Mouse (Mus musculus): ENCODE data around the gene Cryba4. TPM values are rescaled to one million over a fixed set of nuclear protein-coding genes. Genes with fewer than 3 reads are reported as not detected.

Gene Cryba4
- polyA plus RNA-seq, 1 experiment from 2014 or later = 1.7 TPM

DNA sequence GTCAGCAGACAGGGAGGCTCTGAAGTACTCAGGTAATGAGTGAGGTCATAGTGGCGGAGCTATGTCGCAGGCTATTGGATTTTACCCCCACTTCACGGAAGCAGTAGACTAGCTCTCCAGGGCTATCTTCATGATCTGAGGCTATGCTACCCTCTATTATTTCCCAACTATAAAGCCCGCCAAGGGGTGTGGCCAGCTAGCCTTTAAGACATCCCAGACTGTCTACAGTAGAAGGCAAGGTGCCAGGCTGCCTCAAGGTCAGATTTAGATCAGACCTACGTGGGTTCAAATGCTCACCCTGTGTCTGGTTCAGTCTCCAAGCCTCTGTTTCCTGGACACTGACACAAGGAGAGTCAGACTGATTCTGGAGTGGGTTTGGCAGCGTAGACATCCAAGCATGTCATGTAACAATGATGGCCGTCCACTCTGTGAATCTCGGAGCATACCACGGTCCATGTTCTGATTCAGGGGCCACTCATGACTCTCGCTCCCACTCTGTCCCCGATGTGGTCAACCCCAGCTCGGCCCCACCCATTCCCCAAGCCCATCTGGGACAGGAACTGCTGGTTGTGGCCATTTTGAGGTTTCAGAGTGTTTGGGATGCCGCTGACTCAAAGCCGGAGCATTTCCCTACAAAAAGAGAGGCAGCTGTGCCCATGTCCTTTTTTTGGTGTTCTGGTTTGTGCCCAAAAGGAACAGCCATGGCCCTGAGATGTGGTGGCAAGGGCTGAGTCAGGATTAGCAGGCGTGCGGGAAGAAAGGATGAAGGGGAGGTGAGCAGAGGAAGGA, 7.7 kb upstream of the Cryba4 start:
- Histone ChIP-seq H3K4me1 (peaks cover 15% of the 10 kb centered on the region; the same call in 1 of the 2 replicates), H3K36me3 (no peaks in the 10 kb centered on the region), H3K9ac (replicated peaks) (no peak overlapping the region), H3K4me2 (no peak overlapping the region), H3K27me3 (replicated peaks) (no peaks in the 10 kb centered on the region), H3K27ac (replicated peaks) (no peak overlapping the region), H3K9me3 (replicated peaks) (no peaks in the 10 kb centered on the region), H3K4me3 (replicated peaks) (no peak overlapping the region)
- ATAC-seq (ENCODE audit: low FRiP score) = no peak
- 90% methylated on average over 16 of the region's 16 CpGs for WGBS

DNA sequence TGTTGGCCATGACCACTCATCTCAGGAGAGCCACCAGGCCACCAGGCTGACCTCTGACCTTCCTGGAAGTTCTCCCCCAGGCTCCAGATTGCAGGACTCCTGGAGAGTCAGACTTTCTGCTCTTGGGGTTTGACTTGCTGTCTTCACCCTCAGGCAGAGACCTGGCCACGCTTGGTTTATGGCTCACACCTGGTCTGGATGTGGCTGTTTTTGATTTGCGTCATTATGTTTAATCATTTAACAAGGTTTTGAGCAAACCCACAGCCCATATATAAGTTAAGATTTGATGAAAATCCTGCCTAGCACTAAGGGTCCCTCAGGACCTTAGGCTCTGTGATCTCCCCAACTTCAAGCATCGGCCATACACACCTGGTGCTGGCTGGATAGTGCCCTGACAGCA, 5.6 kb upstream of the Cryba4 start:
- 84% methylated on average over 3 of the region's 3 CpGs for WGBS

DNA sequence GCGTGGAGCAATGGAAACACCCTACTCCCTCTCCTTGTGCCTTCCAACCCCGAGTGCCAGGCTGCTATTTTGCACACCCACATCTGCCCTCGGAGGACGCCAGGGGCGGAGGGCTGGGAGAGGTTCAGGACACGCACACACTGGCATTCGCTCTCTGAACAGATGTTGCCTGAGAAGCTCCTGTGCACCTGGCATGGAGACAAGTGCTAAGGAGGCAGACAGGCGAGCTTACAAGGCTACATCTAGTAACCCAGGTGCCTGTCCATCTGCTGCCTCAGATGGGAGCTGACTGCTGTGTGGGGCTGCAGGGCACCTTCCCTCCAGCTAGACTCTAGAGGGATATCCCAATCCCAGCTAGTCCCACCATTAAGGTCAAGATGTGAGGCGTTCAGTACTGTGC, 4.1 kb upstream of the Cryba4 start:
- Histone ChIP-seq H3K27ac (replicated peaks) (no peak overlapping the region), H3K36me3 (no peaks in the 10 kb centered on the region), H3K4me2 (no peak overlapping the region), H3K4me1 (peaks cover 29% of the 10 kb centered on the region), H3K9ac (replicated peaks) (no peak overlapping the region), H3K27me3 (replicated peaks) (no peaks in the 10 kb centered on the region), H3K9me3 (replicated peaks) (no peaks in the 10 kb centered on the region), H3K4me3 (replicated peaks) (no peak overlapping the region)
- no peak for ATAC-seq (ENCODE audit: low FRiP score)
- 77% methylated on average over 9 of the region's 9 CpGs for WGBS

More for the DNA sequence above, 5.6 kb upstream of the Cryba4 start:
- no peak overlapping the region for H3K4me2 ChIP-seq
- H3K4me1 ChIP-seq = peaks cover 29% of the 10 kb centered on the region
- H3K27ac ChIP-seq (replicated peaks) = no peak overlapping the region
- no peak overlapping the region for H3K4me3 ChIP-seq (replicated peaks)
- H3K9me3 ChIP-seq (replicated peaks) = no peaks in the 10 kb centered on the region
- H3K36me3 ChIP-seq = no peaks in the 10 kb centered on the region
- H3K9ac ChIP-seq (replicated peaks) = no peak overlapping the region
- no peaks in the 10 kb centered on the region for H3K27me3 ChIP-seq (replicated peaks)
- ATAC-seq (ENCODE audit: low FRiP score) = no peak

GRCm38 (mm10) chr5:112255426-112255825, 3.1 kb upstream of the Cryba4 start, which contains the start of gene Crybb1:
TSS of gene Crybb1 (plus strand) at chr5:112255815.
- WGBS = 29% methylated on average over 3 of the region's 3 CpGs
- Histone ChIP-seq H3K9me3 (replicated peaks) (no peaks in the 10 kb centered on the region), H3K36me3 (no peaks in the 10 kb centered on the region), H3K4me2 (no peak within 1 kb of the TSS), H3K27ac (replicated peaks) (peak within 1 kb of the TSS; percentile 65; the same call in 1 of the 2 replicates), H3K4me1 (peaks cover 29% of the 10 kb centered on the region), H3K9ac (replicated peaks) (no peak within 1 kb of the TSS), H3K4me3 (replicated peaks) (no peak within 1 kb of the TSS), H3K27me3 (replicated peaks) (no peaks in the 10 kb centered on the region)
- no peak for ATAC-seq (ENCODE audit: low FRiP score)

- no peaks in the 10 kb centered on the region for H3K36me3 ChIP-seq
- H3K9me3 ChIP-seq (replicated peaks) = no peaks in the 10 kb centered on the region
- H3K4me1 ChIP-seq = peaks cover 29% of the 10 kb centered on the region
- H3K9ac ChIP-seq (replicated peaks) = no peak overlapping the region
- no peak for ATAC-seq (ENCODE audit: low FRiP score)
- H3K27ac ChIP-seq (replicated peaks) = 0 out of 2 replicates have a peak overlapping the region, but pooled peaks have one; percentile 6
- no peaks in the 10 kb centered on the region for H3K27me3 ChIP-seq (replicated peaks)
- WGBS = 48% methylated on average over 7 of the region's 7 CpGs
- no peak overlapping the region for H3K4me3 ChIP-seq (replicated peaks)
- H3K4me2 ChIP-seq = no peak overlapping the region
Measured at GRCm38 (mm10) chr5:112254282-112254806, 2.0 kb upstream of the Cryba4 start.

DNA sequence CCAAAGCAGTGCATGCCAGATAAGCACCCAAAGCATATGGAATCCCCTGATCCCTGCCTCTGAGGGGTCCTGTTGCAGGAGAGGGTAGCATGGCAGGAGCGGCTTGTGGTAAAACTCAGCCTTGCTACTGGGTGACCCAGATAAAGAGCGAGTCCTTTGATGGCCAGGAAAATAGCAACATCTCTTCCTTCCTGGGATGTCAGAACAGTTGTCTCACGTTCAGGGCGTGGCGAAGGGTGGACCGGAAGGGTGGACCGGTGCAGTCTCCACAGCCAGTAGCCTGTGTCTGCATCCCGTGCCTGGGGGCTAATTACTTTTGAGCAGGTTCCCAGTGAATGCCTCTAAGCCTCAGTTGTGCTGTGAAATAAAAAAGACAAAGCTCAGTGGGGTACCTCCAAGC, 851 bp upstream of the Cryba4 start:
- no peaks in the 10 kb centered on the region for H3K9me3 ChIP-seq (replicated peaks)
- no peak overlapping the region for H3K4me3 ChIP-seq (replicated peaks)
- no peaks in the 10 kb centered on the region for H3K36me3 ChIP-seq
- peaks cover 29% of the 10 kb centered on the region for H3K4me1 ChIP-seq
- ATAC-seq (ENCODE audit: low FRiP score) = no peak
- H3K27me3 ChIP-seq (replicated peaks) = no peaks in the 10 kb centered on the region
- H3K27ac ChIP-seq (replicated peaks) = no peak overlapping the region
- no peak overlapping the region for H3K9ac ChIP-seq (replicated peaks)
- no peak overlapping the region for H3K4me2 ChIP-seq
- WGBS = 33% methylated on average over 8 of the region's 8 CpGs

DNA sequence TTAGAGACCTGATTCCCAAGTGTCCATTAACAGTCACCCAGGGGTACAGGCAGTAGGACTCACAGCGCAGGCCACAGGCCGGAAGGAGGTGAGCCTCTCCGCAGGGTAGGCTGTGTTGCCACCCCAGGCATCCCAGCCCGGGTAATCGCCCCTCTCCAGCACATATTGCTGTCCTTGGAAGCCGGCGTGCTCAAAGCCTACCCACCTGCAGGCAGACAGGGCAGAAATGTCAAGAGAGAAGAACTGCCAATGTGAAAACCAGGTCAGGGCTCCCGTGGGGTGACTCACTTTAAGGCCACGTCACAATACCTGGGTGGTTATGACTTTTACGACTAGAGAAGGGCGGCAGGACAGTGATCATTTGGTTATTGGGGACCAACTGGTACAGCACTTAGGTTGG, 3.2 kb downstream of the Cryba4 start:
- no peak overlapping the region for H3K9ac ChIP-seq (replicated peaks)
- WGBS = 83% methylated on average over 11 of the region's 11 CpGs
- no peaks in the 10 kb centered on the region for H3K36me3 ChIP-seq
- peaks cover 6% of the 10 kb centered on the region; the same call in 1 of the 2 replicates for H3K4me1 ChIP-seq
- no peak overlapping the region for H3K4me2 ChIP-seq
- H3K9me3 ChIP-seq (replicated peaks) = no peaks in the 10 kb centered on the region
- H3K27ac ChIP-seq (replicated peaks) = no peak overlapping the region
- H3K27me3 ChIP-seq (replicated peaks) = no peaks in the 10 kb centered on the region
- ATAC-seq (ENCODE audit: low FRiP score) = no peak
- H3K4me3 ChIP-seq (replicated peaks) = no peak overlapping the region

GRCm38 (mm10) chr5:112247399-112247798, 4.9 kb downstream of the Cryba4 start:
- Histone ChIP-seq H3K4me2 (no peak overlapping the region), H3K9ac (replicated peaks) (no peak overlapping the region), H3K4me1 (peaks cover 2% of the 10 kb centered on the region; the same call in 1 of the 2 replicates), H3K36me3 (no peaks in the 10 kb centered on the region), H3K27ac (replicated peaks) (no peak overlapping the region), H3K9me3 (replicated peaks) (no peaks in the 10 kb centered on the region), H3K27me3 (replicated peaks) (no peaks in the 10 kb centered on the region), H3K4me3 (replicated peaks) (no peak overlapping the region)
- ATAC-seq (ENCODE audit: low FRiP score) = no peak
- 58% methylated on average over 8 of the region's 8 CpGs for WGBS

DNA sequence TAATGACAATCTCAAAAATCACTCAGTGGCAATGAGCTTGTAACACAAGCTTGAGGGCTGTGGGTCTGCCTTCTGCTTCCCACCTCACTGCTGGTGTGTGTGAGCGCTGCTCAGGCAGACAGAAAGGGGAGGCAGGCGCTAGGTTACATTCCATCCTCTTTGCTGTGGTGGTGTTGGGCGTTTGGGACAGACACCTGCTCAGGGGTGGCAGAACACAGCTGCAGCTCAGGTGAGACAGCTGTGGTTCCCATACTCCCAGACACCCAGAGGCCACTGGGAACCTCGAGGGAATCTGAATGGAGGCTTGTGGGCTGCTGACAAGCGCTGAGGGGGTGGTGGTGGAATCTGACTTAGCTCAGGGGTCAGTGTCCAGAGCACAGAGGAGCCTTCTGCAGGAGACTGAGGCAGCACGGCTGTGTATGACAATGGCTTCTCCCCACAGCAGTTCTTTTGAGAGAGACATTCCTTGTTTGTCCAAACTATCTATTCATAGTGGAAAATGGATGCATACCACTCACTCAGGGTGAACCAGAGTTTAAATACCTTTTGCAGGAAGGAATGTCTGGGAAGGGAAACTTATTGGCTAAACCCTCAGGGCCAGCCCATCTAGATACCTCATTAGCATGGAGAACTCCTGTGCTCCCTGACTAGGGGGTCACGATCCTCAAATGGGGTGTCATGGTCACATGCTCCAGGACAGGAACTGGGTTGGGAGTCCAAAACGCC, 7.3 kb downstream of the Cryba4 start:
- 49% methylated on average over 8 of the region's 8 CpGs for WGBS

GRCm38 (mm10) chr5:112244275-112244562, 8.1 kb downstream of the Cryba4 start:
- Histone ChIP-seq H3K27me3 (replicated peaks) (no peaks in the 10 kb centered on the region), H3K9ac (replicated peaks) (no peak overlapping the region), H3K27ac (replicated peaks) (no peak overlapping the region), H3K4me2 (no peak overlapping the region), H3K4me1 (peaks cover 11% of the 10 kb centered on the region), H3K36me3 (no peaks in the 10 kb centered on the region), H3K4me3 (replicated peaks) (no peak overlapping the region), H3K9me3 (replicated peaks) (no peaks in the 10 kb centered on the region)
- no peak for ATAC-seq (ENCODE audit: low FRiP score)
- 76% methylated on average over 1 of the region's 1 CpGs for WGBS

More for the DNA sequence above, 7.3 kb downstream of the Cryba4 start:
- Histone ChIP-seq H3K27me3 (replicated peaks) (no peaks in the 10 kb centered on the region), H3K9me3 (replicated peaks) (no peaks in the 10 kb centered on the region), H3K36me3 (no peaks in the 10 kb centered on the region), H3K9ac (replicated peaks) (no peak overlapping the region), H3K4me1 (peaks cover 11% of the 10 kb centered on the region), H3K4me3 (replicated peaks) (no peak overlapping the region), H3K27ac (replicated peaks) (no peak overlapping the region), H3K4me2 (no peak overlapping the region)
- ATAC-seq (ENCODE audit: low FRiP score) = no peak

DNA sequence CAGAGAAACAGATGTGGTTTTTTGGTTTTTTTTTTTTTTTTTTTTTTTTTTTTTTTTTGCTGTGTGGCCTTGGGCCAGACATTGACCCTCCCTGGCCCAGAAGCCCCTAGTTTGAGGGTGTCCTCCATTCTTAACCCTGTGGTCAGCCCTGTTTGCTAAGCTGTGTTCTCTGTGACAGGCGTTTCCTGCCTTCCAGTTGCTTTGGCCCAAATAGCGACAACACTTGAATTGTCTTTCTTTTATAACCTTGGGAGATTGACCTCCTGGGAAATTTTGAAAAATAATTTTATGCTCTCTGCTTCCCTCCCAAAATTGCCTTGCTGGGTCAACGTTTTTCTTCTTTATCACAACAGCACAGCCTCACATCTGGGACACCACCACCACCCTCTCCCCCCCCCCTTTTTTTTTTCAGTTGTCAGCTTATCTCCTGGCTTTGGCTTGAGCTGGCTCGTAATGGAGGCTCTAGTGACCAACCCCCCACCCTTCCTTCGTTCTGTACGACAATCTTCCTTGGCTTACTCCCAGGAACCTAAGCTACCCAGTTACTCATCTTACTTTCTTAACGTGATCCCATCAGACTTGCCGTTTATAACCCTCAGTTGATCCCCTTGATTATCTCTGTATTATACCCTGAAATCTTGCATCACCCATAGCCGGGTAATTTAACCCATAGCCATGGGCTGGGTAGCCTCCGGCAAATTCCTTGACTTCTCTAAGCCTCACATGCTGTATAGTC, 8.6 kb downstream of the Cryba4 start:
- 65% methylated on average over 10 of the region's 10 CpGs for WGBS
- no peak overlapping the region for H3K4me2 ChIP-seq
- H3K36me3 ChIP-seq = no peaks in the 10 kb centered on the region
- no peaks in the 10 kb centered on the region for H3K9me3 ChIP-seq (replicated peaks)
- H3K27ac ChIP-seq (replicated peaks) = no peak overlapping the region
- H3K4me1 ChIP-seq = peaks cover 16% of the 10 kb centered on the region
- no peak overlapping the region for H3K9ac ChIP-seq (replicated peaks)
- ATAC-seq (ENCODE audit: low FRiP score) = no peak
- no peaks in the 10 kb centered on the region for H3K27me3 ChIP-seq (replicated peaks)
- no peak overlapping the region for H3K4me3 ChIP-seq (replicated peaks)

Data from neural tube, embryonic 15.5 days (tissue).